Mouse (Mus musculus): Measurements from ENCODE around the gene Ubtd2. TPM values are rescaled to one million over a fixed set of nuclear protein-coding genes. Genes with fewer than 3 reads are reported as not detected.

Gene Ubtd2
- polyA plus RNA-seq, 1 experiment: 2.4 TPM

DNA sequence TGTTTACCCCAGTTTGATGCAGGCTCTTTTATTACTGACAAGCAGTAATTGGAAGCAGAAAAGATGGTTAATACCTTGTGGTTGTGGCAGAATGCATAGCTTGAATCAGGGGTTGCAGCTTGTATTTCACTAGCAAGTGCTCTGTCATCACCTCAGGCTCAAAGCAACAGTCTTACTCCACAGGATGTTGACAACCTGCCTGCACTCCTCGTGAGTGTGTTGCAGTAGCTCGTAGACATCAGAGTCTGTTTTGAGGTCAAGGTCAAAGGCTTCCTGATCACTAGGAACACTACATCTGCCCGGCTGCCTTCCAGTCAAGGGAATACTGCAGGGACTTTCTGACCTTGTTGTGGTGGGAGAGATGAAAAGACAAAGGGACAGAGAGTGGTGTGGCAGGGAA is 31.5 kb downstream of the Ubtd2 start:
- no peak overlapping the region for H3K27ac ChIP-seq (ENCODE audit: insufficient read depth, low read length)
- H3K27me3 ChIP-seq (ENCODE audit: control insufficient read depth, insufficient read depth, low read length): no peaks in the 10 kb centered on the region
- DNase-seq (ENCODE audit: low read depth in 1 of 2, low spot score in 2 of 2): no peak
- 56% methylated on average over 3 of the region's 3 CpGs for WGBS
- peaks cover 8% of the 10 kb centered on the region for H3K4me1 ChIP-seq (ENCODE audit: control insufficient read depth, insufficient read depth, insufficient read length)
- no peak overlapping the region for H3K4me3 ChIP-seq (ENCODE audit: extremely low read depth, insufficient read depth, insufficient read length)
- no peaks in the 10 kb centered on the region for H3K36me3 ChIP-seq (ENCODE audit: control insufficient read depth, insufficient read depth, low read length)
- TF ChIP-seq CTCF (IDR thresholded peaks at IDR 0.05; ENCODE audit: extremely low read depth, insufficient read depth, insufficient read length, insufficient replicate concordance): no peak
- TF ChIP-seq POLR2A (IDR thresholded peaks at IDR 0.05; ENCODE audit: low read depth, low read length): no peak

DNA sequence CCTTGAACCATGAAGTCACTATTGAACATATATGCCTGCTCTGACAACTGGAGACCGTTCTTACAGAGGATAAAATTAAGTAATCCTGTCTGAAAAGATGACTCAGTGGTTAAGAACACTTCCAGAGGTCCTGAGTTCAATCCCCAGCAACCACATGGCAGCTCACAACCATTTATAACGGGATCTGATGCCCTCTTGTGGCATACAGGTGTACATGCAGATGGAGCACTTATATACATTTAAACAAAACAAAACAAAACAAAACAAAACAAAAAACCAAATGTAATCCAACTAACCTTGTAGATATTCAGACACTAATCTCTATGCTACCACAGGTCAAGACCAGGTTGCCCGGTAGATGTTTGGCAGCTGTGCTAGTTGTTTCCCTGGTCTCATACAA is 32.3 kb downstream of the Ubtd2 start:
- Histone ChIP-seq H3K36me3 (ENCODE audit: control insufficient read depth, insufficient read depth, low read length) (no peaks in the 10 kb centered on the region), H3K4me1 (ENCODE audit: control insufficient read depth, insufficient read depth, insufficient read length) (peaks cover 8% of the 10 kb centered on the region), H3K27ac (ENCODE audit: insufficient read depth, low read length) (no peak overlapping the region), H3K27me3 (ENCODE audit: control insufficient read depth, insufficient read depth, low read length) (no peaks in the 10 kb centered on the region), H3K4me3 (ENCODE audit: extremely low read depth, insufficient read depth, insufficient read length) (no peak overlapping the region)
- WGBS: 89% methylated on average over 3 of the region's 3 CpGs
- no peak for TF ChIP-seq CTCF (IDR thresholded peaks at IDR 0.05; ENCODE audit: extremely low read depth, insufficient read depth, insufficient read length, insufficient replicate concordance)
- TF ChIP-seq POLR2A (IDR thresholded peaks at IDR 0.05; ENCODE audit: low read depth, low read length): no peak
- DNase-seq (ENCODE audit: low read depth in 1 of 2, low spot score in 2 of 2): no peak

DNA sequence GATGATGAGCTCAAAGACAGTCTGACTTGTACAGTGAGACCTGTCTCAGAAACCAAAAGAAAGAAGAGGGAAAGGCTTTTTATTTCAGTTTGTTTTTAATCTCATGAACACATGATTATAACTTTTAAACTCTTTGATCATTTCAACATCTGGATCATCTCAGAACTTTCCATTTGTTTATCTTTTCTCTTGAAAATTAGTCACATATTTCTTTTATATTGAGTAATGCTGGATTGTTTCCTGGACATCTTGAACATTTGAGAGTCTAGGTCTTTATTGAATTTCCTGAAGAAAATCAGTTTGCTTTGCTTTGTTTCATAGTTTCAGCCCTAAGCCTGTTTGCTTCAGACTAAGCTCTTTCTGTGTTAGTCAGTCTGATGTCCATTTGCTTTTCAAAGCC is 33.2 kb downstream of the Ubtd2 start:
- no peak for DNase-seq (ENCODE audit: low read depth in 1 of 2, low spot score in 2 of 2)
- no peaks in the 10 kb centered on the region for H3K36me3 ChIP-seq (ENCODE audit: control insufficient read depth, insufficient read depth, low read length)
- TF ChIP-seq CTCF (IDR thresholded peaks at IDR 0.05; ENCODE audit: extremely low read depth, insufficient read depth, insufficient read length, insufficient replicate concordance): no peak
- no peak for TF ChIP-seq POLR2A (IDR thresholded peaks at IDR 0.05; ENCODE audit: low read depth, low read length)
- peak overlapping the region; percentile 60; the same call in 1 of the 2 replicates for H3K27ac ChIP-seq (ENCODE audit: insufficient read depth, low read length)
- H3K4me1 ChIP-seq (ENCODE audit: control insufficient read depth, insufficient read depth, insufficient read length): peaks cover 8% of the 10 kb centered on the region
- H3K4me3 ChIP-seq (ENCODE audit: extremely low read depth, insufficient read depth, insufficient read length): no peak overlapping the region
- no peaks in the 10 kb centered on the region for H3K27me3 ChIP-seq (ENCODE audit: control insufficient read depth, insufficient read depth, low read length)

DNA sequence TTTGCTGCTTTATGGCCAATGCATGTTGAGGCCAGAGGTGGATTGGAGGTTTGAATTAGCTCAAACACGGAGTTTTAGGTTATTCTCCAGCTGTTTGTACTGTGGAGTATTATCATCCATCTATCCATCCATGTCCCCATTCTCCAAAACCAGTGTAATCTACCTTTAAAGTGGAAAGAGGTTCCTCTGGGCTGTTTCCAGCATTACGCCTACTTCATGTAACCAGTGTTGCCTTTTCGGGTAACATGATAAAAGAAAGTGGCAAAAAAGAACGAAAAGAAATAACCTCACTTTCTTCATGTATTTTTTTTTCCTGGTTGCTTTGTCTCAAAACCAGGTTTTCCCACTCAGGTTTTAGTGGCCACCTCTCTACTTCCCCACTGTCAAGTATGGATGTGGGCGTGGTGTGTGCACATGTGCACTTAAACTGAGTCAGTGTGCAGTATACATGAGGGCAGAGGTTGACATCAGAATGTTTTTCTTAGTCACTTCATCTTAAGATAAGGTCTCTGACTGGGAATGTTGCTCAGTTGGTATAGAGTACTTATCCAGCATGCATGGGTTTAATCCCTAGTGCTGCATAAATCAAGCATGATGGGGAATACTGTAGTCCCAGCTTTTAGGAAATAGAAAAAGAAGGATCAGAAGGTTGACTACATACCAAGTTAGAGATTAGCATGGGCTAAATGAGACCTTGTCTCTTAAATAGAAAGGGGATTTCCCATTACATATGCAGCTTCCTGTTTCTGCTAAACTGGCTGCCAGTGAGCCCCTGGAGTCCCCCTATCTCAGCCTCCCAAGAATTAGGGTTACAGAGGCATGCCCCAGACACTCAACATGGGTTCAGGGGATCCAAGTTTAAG is 33.9 kb downstream of the Ubtd2 start:
- no peak for TF ChIP-seq CTCF (IDR thresholded peaks at IDR 0.05; ENCODE audit: extremely low read depth, insufficient read depth, insufficient read length, insufficient replicate concordance)
- TF ChIP-seq POLR2A (IDR thresholded peaks at IDR 0.05; ENCODE audit: low read depth, low read length): no peak
- peak overlapping the region; percentile 60; the same call in 1 of the 2 replicates for H3K27ac ChIP-seq (ENCODE audit: insufficient read depth, low read length)
- 38% methylated on average over 5 of the region's 5 CpGs for WGBS
- no peak overlapping the region for H3K4me3 ChIP-seq (ENCODE audit: extremely low read depth, insufficient read depth, insufficient read length)
- no peaks in the 10 kb centered on the region for H3K36me3 ChIP-seq (ENCODE audit: control insufficient read depth, insufficient read depth, low read length)
- DNase-seq (ENCODE audit: low read depth in 1 of 2, low spot score in 2 of 2): peak; percentile 22 to 49
- H3K4me1 ChIP-seq (ENCODE audit: control insufficient read depth, insufficient read depth, insufficient read length): peaks cover 8% of the 10 kb centered on the region
- H3K27me3 ChIP-seq (ENCODE audit: control insufficient read depth, insufficient read depth, low read length): no peaks in the 10 kb centered on the region

DNA sequence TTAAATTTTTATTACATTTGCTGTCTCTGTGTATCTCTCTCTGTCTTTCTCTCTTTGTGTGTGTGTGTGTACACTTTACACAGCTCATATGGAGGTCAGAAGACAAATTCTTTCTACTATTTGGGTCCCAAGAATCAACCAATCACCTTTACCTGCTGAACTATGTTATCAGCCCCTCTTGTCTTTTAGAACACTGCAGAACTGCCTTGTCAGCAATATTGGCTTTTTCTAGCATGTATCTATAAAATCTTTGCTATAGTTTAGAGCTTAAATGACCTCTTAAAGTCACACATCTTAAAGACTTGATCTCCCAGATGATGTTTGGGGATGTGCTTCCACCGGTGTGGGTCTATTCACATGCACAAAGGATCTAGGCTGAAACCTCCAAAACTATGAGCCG is 35.9 kb downstream of the Ubtd2 start:
- H3K36me3 ChIP-seq (ENCODE audit: control insufficient read depth, insufficient read depth, low read length): no peaks in the 10 kb centered on the region
- no peaks in the 10 kb centered on the region for H3K27me3 ChIP-seq (ENCODE audit: control insufficient read depth, insufficient read depth, low read length)
- H3K4me3 ChIP-seq (ENCODE audit: extremely low read depth, insufficient read depth, insufficient read length): no peak overlapping the region
- 94% methylated on average over 2 of the region's 2 CpGs for WGBS
- no peak for TF ChIP-seq CTCF (IDR thresholded peaks at IDR 0.05; ENCODE audit: extremely low read depth, insufficient read depth, insufficient read length, insufficient replicate concordance)
- no peak for TF ChIP-seq POLR2A (IDR thresholded peaks at IDR 0.05; ENCODE audit: low read depth, low read length)
- no peak for DNase-seq (ENCODE audit: low read depth in 1 of 2, low spot score in 2 of 2)
- H3K27ac ChIP-seq (ENCODE audit: insufficient read depth, low read length): no peak overlapping the region
- peaks cover 8% of the 10 kb centered on the region for H3K4me1 ChIP-seq (ENCODE audit: control insufficient read depth, insufficient read depth, insufficient read length)

DNA sequence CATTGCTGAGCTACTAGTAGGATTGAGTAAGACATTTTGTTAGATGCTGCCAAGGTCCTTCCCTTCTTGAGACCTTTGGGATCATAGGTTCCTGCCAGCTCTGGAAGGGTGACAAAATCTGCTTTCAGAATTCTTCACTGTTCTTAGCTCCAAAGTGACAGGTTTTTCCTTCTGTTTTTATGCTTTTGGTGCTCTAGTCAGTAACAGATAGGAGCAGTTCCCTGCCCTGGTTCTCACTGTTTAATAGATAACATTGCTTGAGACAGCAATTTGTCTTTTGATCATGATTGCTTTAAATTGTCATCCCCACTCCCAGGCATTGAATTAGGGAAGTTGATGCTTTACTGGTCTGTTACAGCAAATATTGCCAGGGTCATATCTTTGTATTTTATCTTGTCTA is 38.1 kb downstream of the Ubtd2 start:
- Histone ChIP-seq H3K4me3 (ENCODE audit: extremely low read depth, insufficient read depth, insufficient read length) (no peak overlapping the region), H3K4me1 (ENCODE audit: control insufficient read depth, insufficient read depth, insufficient read length) (peaks cover 8% of the 10 kb centered on the region), H3K36me3 (ENCODE audit: control insufficient read depth, insufficient read depth, low read length) (no peaks in the 10 kb centered on the region), H3K27me3 (ENCODE audit: control insufficient read depth, insufficient read depth, low read length) (no peaks in the 10 kb centered on the region), H3K27ac (ENCODE audit: insufficient read depth, low read length) (no peak overlapping the region)
- TF ChIP-seq CTCF (IDR thresholded peaks at IDR 0.05; ENCODE audit: extremely low read depth, insufficient read depth, insufficient read length, insufficient replicate concordance) (no peak), POLR2A (IDR thresholded peaks at IDR 0.05; ENCODE audit: low read depth, low read length) (no peak)
- no peak for DNase-seq (ENCODE audit: low read depth in 1 of 2, low spot score in 2 of 2)

DNA sequence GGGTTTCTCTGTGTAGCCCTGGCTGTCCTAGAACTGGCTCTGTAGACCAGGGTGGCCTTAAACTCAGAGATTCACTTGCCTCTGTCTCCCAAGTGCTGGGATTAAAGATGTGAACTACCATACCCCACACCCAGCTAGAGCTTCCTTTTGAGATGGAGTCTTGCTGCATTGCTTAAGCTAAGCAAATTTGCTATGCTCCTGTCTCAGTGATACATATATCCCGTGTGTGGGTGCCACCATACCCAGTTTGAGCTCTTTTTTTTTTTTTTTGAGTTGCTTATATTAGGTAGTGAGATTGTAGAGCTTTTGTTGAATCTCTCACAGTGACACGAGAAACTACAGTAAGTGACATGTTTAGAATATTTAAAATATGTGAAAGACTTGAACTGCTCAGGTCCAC is 40.1 kb downstream of the Ubtd2 start:
- TF ChIP-seq POLR2A (IDR thresholded peaks at IDR 0.05; ENCODE audit: low read depth, low read length): no peak
- no peak for TF ChIP-seq CTCF (IDR thresholded peaks at IDR 0.05; ENCODE audit: extremely low read depth, insufficient read depth, insufficient read length, insufficient replicate concordance)
- no peaks in the 10 kb centered on the region for H3K27me3 ChIP-seq (ENCODE audit: control insufficient read depth, insufficient read depth, low read length)
- H3K4me3 ChIP-seq (ENCODE audit: extremely low read depth, insufficient read depth, insufficient read length): no peak overlapping the region
- H3K4me1 ChIP-seq (ENCODE audit: control insufficient read depth, insufficient read depth, insufficient read length): no peaks in the 10 kb centered on the region
- H3K36me3 ChIP-seq (ENCODE audit: control insufficient read depth, insufficient read depth, low read length): no peaks in the 10 kb centered on the region
- 94% methylated on average over 2 of the region's 2 CpGs for WGBS
- H3K27ac ChIP-seq (ENCODE audit: insufficient read depth, low read length): no peak overlapping the region
- no peak for DNase-seq (ENCODE audit: low read depth in 1 of 2, low spot score in 2 of 2)
